Mouse (Mus musculus) adrenal gland (tissue): ENCODE measurements around the gene Ubr7.

Experiments used
- intact Hi-C: fragments of 180-260 bp; cut with DNase I; formaldehyde crosslinking; loops from one replicate; pipeline ENCODE4 v1.15.1; 2025
- long read RNA-seq, 2 experiments: library from polyadenylated mRNA; unstranded; transcript quantifications; one replicate each; pipeline ENCODE4 v2.0.0; 2020; ENCODE audit warnings: borderline replicate concordance in 1 of 2; ENCODE audit not compliant: insufficient replicate concordance in 1 of 2

The Ubr7 gene
- long read RNA-seq, experiment 1, transcript Ubr7-201 (11 exons, 3,261 nt), result major isoform, 12 of 18 reads
- long read RNA-seq, experiment 1, partial matches to known transcripts, result 3 of 18 reads
- long read RNA-seq, experiment 1, other reads (novel, unspliced or antisense), result 3 of 18 reads
- long read RNA-seq, experiment 2, transcript Ubr7-201 (11 exons, 3,261 nt), result major isoform, 11 of 25 reads
- long read RNA-seq, experiment 2, partial matches to known transcripts, result 12 of 25 reads
- long read RNA-seq, experiment 2, other reads (novel, unspliced or antisense), result 2 of 25 reads

- intact Hi-C loops, result loop anchor here (2.0 to 5.0 kb wide), 2 partner anchors 17 to 119 kb away; partner anchors contain the start of gene Btbd7
Measured at GRCm38 (mm10) chr12:102757689-102758402, at the start of gene Ubr7, which contains the start of the genes Gm28051 and Gon7. TSS of gene Ubr7 (plus strand) at chr12:102757967. TSS of gene Gm28051 (minus strand) at chr12:102757765. TSS of gene Gon7 (minus strand) at chr12:102757803.

- intact Hi-C loops, result no loop called here
Measured at GRCm38 (mm10) chr12:102708220-102708619, 49.5 kb upstream of the Ubr7 start.

- intact Hi-C loops, result loop anchor here (5.0 kb wide), 1 partner anchor 188 kb away; no protein-coding TSS in a partner anchor
Measured at GRCm38 (mm10) chr12:102709896-102710295, 47.9 kb upstream of the Ubr7 start.

- intact Hi-C loops, result loop anchor here (5.0 kb wide), 1 partner anchor 189 kb away; no protein-coding TSS in a partner anchor
Measured at GRCm38 (mm10) chr12:102710851-102711375, 46.9 kb upstream of the Ubr7 start.

- intact Hi-C loops, result loop anchor here (5.0 kb wide), 1 partner anchor 191 kb away; no protein-coding TSS in a partner anchor
Measured at GRCm38 (mm10) chr12:102713153-102713865, 44.5 kb upstream of the Ubr7 start.

GRCm38 (mm10) chr12:102714116-102714515 is 43.7 kb upstream of the Ubr7 start:
- intact Hi-C loops, result loop anchor here (5.0 kb wide), 1 partner anchor 192 kb away; no protein-coding TSS in a partner anchor

- intact Hi-C loops, result loop anchor here (5.0 kb wide), 1 partner anchor 193 kb away; no protein-coding TSS in a partner anchor
Measured at GRCm38 (mm10) chr12:102714654-102715395, 42.9 kb upstream of the Ubr7 start.

- intact Hi-C loops, result loop anchor here (2.0 kb wide), 1 partner anchor 141 kb away; no protein-coding TSS in a partner anchor
Measured at GRCm38 (mm10) chr12:102719552-102720315, 38.0 kb upstream of the Ubr7 start.

GRCm38 (mm10) chr12:102722451-102722850 is 35.3 kb upstream of the Ubr7 start:
- intact Hi-C loops, result no loop called here

GRCm38 (mm10) chr12:102722966-102723365 is 34.8 kb upstream of the Ubr7 start:
- intact Hi-C loops, result no loop called here

- intact Hi-C loops, result no loop called here
Measured at GRCm38 (mm10) chr12:102723861-102724260, 33.9 kb upstream of the Ubr7 start.

GRCm38 (mm10) chr12:102725146-102725545 is 32.6 kb upstream of the Ubr7 start:
- intact Hi-C loops, result no loop called here

GRCm38 (mm10) chr12:102725761-102726175 is 32.0 kb upstream of the Ubr7 start:
- intact Hi-C loops, result no loop called here

- intact Hi-C loops, result no loop called here
Measured at GRCm38 (mm10) chr12:102729855-102730797, 27.6 kb upstream of the Ubr7 start.

- intact Hi-C loops, result no loop called here
Measured at GRCm38 (mm10) chr12:102730798-102731619, 26.8 kb upstream of the Ubr7 start.

- intact Hi-C loops, result no loop called here
Measured at GRCm38 (mm10) chr12:102733381-102733780, 24.4 kb upstream of the Ubr7 start.

- intact Hi-C loops, result no loop called here
Measured at GRCm38 (mm10) chr12:102739096-102739495, 18.7 kb upstream of the Ubr7 start.
